Comparison of ENCODE assay signal across 8 mouse cellular contexts in the genomic region with DNA sequence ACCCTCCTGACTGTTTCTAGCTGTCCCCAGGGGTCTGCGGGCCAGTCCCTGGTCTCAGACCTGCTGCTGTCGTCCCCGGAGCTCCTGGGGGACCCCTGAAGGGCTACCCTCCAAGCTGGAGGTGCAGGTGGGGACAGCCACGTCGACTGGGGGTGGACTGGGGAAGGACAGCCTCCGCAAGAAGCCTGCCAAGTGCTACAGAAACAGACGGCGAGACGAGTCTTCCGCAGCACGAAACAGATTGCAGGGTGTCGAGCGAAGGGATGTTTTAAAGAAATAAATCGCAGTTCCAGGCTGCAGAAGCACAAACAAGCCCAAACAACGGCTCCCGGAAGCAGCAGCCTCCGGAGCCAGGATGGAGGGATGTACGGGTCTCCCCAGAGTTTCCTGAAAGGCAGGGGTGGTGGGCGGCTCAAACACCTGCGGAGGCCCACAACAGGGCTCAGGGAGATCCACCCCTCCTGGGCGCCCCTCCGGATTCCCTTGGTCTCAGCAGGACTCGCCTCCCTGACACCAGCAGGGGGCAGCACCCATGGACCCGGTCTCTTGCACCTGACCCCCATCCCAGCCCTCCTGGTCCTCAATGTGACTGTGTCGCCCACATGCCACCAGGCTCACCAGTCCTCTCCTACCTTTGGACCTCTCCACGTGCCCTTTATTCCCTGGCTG. TPM values are rescaled to one million over a fixed set of nuclear protein-coding genes. Genes with fewer than 3 reads are reported as not detected.
DNase-seq lines count a peak whose midpoint lies in the region; ATAC-seq and TF ChIP-seq lines count a peak whose summit lies in the region.

No protein-coding gene starts in this region.

- no peak overlapping the region for H3K4me3 ChIP-seq in hindbrain, postnatal 0 days (ENCODE audit: low read length)
- no peak overlapping the region for H3K4me3 ChIP-seq in midbrain, postnatal 0 days (ENCODE audit: low read depth, low read length)

- no peak overlapping the region; the same call in 1 of the 2 replicates for H3K9ac ChIP-seq in hindbrain, postnatal 0 days (replicated peaks; ENCODE audit: low read length)
- H3K9ac ChIP-seq in midbrain, postnatal 0 days (replicated peaks; ENCODE audit: low read length, poor library complexity, severe bottlenecking), result no peak overlapping the region

- H3K4me1 ChIP-seq in hindbrain, postnatal 0 days (ENCODE audit: insufficient read depth, low read length), result peaks cover 5% of the 10 kb centered on the region; the same call in 1 of the 2 replicates
- H3K4me1 ChIP-seq in midbrain, postnatal 0 days (ENCODE audit: insufficient read depth, low read length), result no peaks in the 10 kb centered on the region

- 43% methylated on average over 26 of the region's 26 CpGs for WGBS in hindbrain, postnatal 0 days
- 64% methylated on average over 26 of the region's 26 CpGs for WGBS in midbrain, postnatal 0 days

- CTCF ChIA-PET in Patski (lab: Charles Lee), result interaction anchor here (1.4 kb wide), 1 partner anchor 147 kb away, joined by 4 read pairs; no protein-coding TSS in a partner anchor

- peak overlapping the region; percentile 73 for H3K27ac ChIP-seq in hindbrain, postnatal 0 days
- no peak overlapping the region for H3K27ac ChIP-seq in midbrain, postnatal 0 days (ENCODE audit: low read depth, low read length)

- no peaks in the 10 kb centered on the region for H3K27me3 ChIP-seq in Patski
- H3K27me3 ChIP-seq in hindbrain, postnatal 0 days (ENCODE audit: insufficient read depth, low read length), result no peaks in the 10 kb centered on the region
- H3K27me3 ChIP-seq in midbrain, postnatal 0 days (ENCODE audit: insufficient read depth, low read length), result no peaks in the 10 kb centered on the region

- intact Hi-C loops in left cerebral cortex, postnatal 4 days (cut with DNase I), result loop anchor here (10.0 kb wide), 2 partner anchors 114 to 144 kb away; a partner anchor contains a TSS

- in situ Hi-C loops in Patski (cut with MboI; ENCODE audit: low pct_unique_long_range_greater_than_20kb), result no loop called here

- peak; percentile 63 for TF ChIP-seq CTCF in Patski (IDR thresholded peaks at IDR 0.05)
- TF ChIP-seq CTCF in hindbrain, postnatal 0 days (IDR thresholded peaks at IDR 0.05; ENCODE audit: low read depth), result peak; percentile 59
- TF ChIP-seq CTCF in midbrain, postnatal 0 days (IDR thresholded peaks at IDR 0.05), result peak; percentile 54

- peak; percentile 51 for DNase-seq in left cerebral cortex, adult 11 months (ENCODE audit: low spot score)
- no peak for DNase-seq in left cerebral cortex, postnatal 4 days
- no peak for DNase-seq in Patski (ENCODE audit: low read depth, low spot score)
- DNase-seq in cerebellum, postnatal 36 days, result peak; percentile 80 to 83
- no peak for DNase-seq in hindbrain, postnatal 0 days (ENCODE audit: low spot score)
- no peak for DNase-seq in midbrain, postnatal 0 days (ENCODE audit: low spot score)
- no peak for DNase-seq in urinary bladder, postnatal 25 days (ENCODE audit: low spot score)
- no peak for DNase-seq in urinary bladder, adult 18-20 months (ENCODE audit: low spot score in 2 of 2)

- H3K4me2 ChIP-seq in hindbrain, postnatal 0 days (ENCODE audit: low read depth, low read length), result no peak overlapping the region
- no peak overlapping the region for H3K4me2 ChIP-seq in midbrain, postnatal 0 days (ENCODE audit: low read depth, low read length, poor library complexity, severe bottlenecking)

- no peaks in the 10 kb centered on the region for H3K36me3 ChIP-seq in hindbrain, postnatal 0 days (ENCODE audit: insufficient read depth, low read length)
- no peaks in the 10 kb centered on the region; the same call in 1 of the 2 replicates for H3K36me3 ChIP-seq in midbrain, postnatal 0 days (ENCODE audit: insufficient read depth, low read length)

- POLR2A ChIA-PET in Patski (lab: Charles Lee), result no interaction called here

- no peak for ATAC-seq in Patski
- no peak for ATAC-seq in hindbrain, postnatal 0 days
- no peak for ATAC-seq in midbrain, postnatal 0 days (ENCODE audit: low FRiP score)

- H3K9me3 ChIP-seq in hindbrain, postnatal 0 days (ENCODE audit: low read length), result no peaks in the 10 kb centered on the region
- H3K9me3 ChIP-seq in midbrain, postnatal 0 days (ENCODE audit: low read length), result no peaks in the 10 kb centered on the region

RNA-seq across cellular contexts. Expression of a gene that starts 29.6 kb away (rescaled TPM):
- 100 to 1,000 TPM; 217 to 222 TPM for total RNA-seq in left cerebral cortex, postnatal 4 days (2021)
- 17.4 TPM for polyA plus RNA-seq in Patski (2021)
- 161 and 182 TPM in 2 replicates for total RNA-seq in hindbrain, postnatal 0 days (2014; rRNA removed)
- polyA plus RNA-seq in hindbrain, postnatal 0 days (2015; fragmentation: Nextera tagmentation; extraction: Ambion mirVana), result 42.1 and 43.9 TPM in 2 replicates
- total RNA-seq in midbrain, postnatal 0 days (2014; rRNA removed), result 152 and 156 TPM in 2 replicates
- 43.1 and 43.5 TPM in 2 replicates for polyA plus RNA-seq in midbrain, postnatal 0 days (2015; fragmentation: Nextera tagmentation; extraction: Ambion mirVana)

RNA-seq across cellular contexts. Expression of a gene that starts 29.7 kb away (rescaled TPM):
- total RNA-seq in left cerebral cortex, postnatal 4 days (2021), result 1 to 10 TPM; 7.3 to 8.5 TPM
- 0.13 TPM for polyA plus RNA-seq in Patski (2021)
- total RNA-seq in hindbrain, postnatal 0 days (2014; rRNA removed), result 11.5 and 12.5 TPM in 2 replicates
- 9.7 and 10.3 TPM in 2 replicates for polyA plus RNA-seq in hindbrain, postnatal 0 days (2015; fragmentation: Nextera tagmentation; extraction: Ambion mirVana)
- 13.3 and 22.7 TPM in 2 replicates for total RNA-seq in midbrain, postnatal 0 days (2014; rRNA removed)
- 10.3 and 13.3 TPM in 2 replicates for polyA plus RNA-seq in midbrain, postnatal 0 days (2015; fragmentation: Nextera tagmentation; extraction: Ambion mirVana)

Comparison
In these comparisons a context has a peak if more than half of its experiments do, and no peak if none do; other contexts are left out.
1. DNase-seq: peak in left cerebral cortex, adult 11 months (single experiment) and cerebellum, postnatal 36 days (2 of 2); none in left cerebral cortex, postnatal 4 days (single experiment), Patski (single experiment), hindbrain, postnatal 0 days (single experiment), midbrain, postnatal 0 days (single experiment), urinary bladder, postnatal 25 days (single experiment) and urinary bladder, adult 18-20 months (0 of 2).
2. Peak in every context shown above with its lines, with median percentiles within 50 percentile points of each other: CTCF ChIP-seq.